Mouse (Mus musculus) CH12.LX (cell line): ENCODE measurements around the gene Wnt11. TPM values are rescaled to one million over a fixed set of nuclear protein-coding genes. Genes with fewer than 3 reads are reported as not detected.

Experiments
- DNase-seq: peaks from one replicate; pipeline ENCODE4 v3.0.0-alpha.2; 2013; ENCODE audit errors: extremely low read depth
- H3K27ac ChIP-seq: 2 replicates; pipeline ENCODE4 v1.5.1; 2012; ENCODE audit warnings: low read depth, mild to moderate bottlenecking, control low read depth, moderate library complexity; ENCODE audit not compliant: insufficient read depth
- H3K27me3 ChIP-seq: replicated peaks from 2 replicates; pipeline ENCODE3; 2012; ENCODE audit warnings: inconsistent platforms
- H3K36me3 ChIP-seq, 2 experiments: replicated peaks in 1 of 2; 2 replicates each; pipeline versions ENCODE3 to v1.6.1; 2012; ENCODE audit warnings: inconsistent platforms in 1 of 2, low read length in 1 of 2, mild to moderate bottlenecking in 1 of 2, mixed read lengths in 1 of 2, moderate library complexity in 1 of 2; ENCODE audit not compliant: control insufficient read depth in 1 of 2, insufficient read depth in 1 of 2
- H3K4me1 ChIP-seq, 2 experiments: 2 replicates each; pipeline ENCODE4 v1.6.1; 2012; ENCODE audit warnings: inconsistent platforms in 1 of 2, moderate library complexity in 1 of 2; ENCODE audit not compliant: insufficient read depth in 2 of 2, control insufficient read depth in 1 of 2
- H3K4me2 ChIP-seq: 2 replicates; pipeline ENCODE4 v1.6.1; 2012; ENCODE audit warnings: low read depth, mild to moderate bottlenecking, control low read depth; ENCODE audit not compliant: poor library complexity, insufficient read depth, severe bottlenecking
- H3K4me3 ChIP-seq, 3 experiments: fragments of 150-350 bp in 1 of 3; sonication (generic) in 1 of 3; replicated peaks in 1 of 3; 2 replicates each; pipeline versions ENCODE3 to v1.5.1; 2011 to 2012; ENCODE audit warnings: low read depth in 2 of 3, low read length in 2 of 3, mild to moderate bottlenecking in 2 of 3, moderate library complexity in 2 of 3, control low read depth in 1 of 3, improper control_type of control experiment in 1 of 3, inconsistent platforms in 1 of 3, mixed read lengths in 1 of 3; ENCODE audit not compliant: poor library complexity in 1 of 3
- H3K79me2 ChIP-seq: replicated peaks from 2 replicates; pipeline ENCODE4 v1.6.1; 2012; ENCODE audit warnings: mild to moderate bottlenecking, moderate library complexity; ENCODE audit not compliant: control insufficient read depth, poor library complexity, insufficient read depth, severe bottlenecking; ENCODE audit errors: extremely low read depth
- H3K9ac ChIP-seq: 2 replicates; pipeline ENCODE4 v1.6.1; 2012; ENCODE audit warnings: low read depth, mild to moderate bottlenecking, control low read depth, moderate library complexity; ENCODE audit not compliant: insufficient read depth
- H3K9me3 ChIP-seq: replicated peaks from 2 replicates; pipeline ENCODE3; 2012; ENCODE audit warnings: low read length, inconsistent platforms, mixed read lengths
- BHLHE40 ChIP-seq: IDR thresholded peaks from 2 replicates; pipeline ENCODE4 v1.6.1; 2011; ENCODE audit warnings: mild to moderate bottlenecking, low read depth, low read length, improper control_type of control experiment
- CTCF ChIP-seq, 2 experiments: IDR thresholded peaks in 1 of 2; conservative IDR thresholded peaks in 1 of 2; 2 replicates each; pipeline ENCODE4 v1.5.1; 2011 to 2012; ENCODE audit warnings: low read depth in 2 of 2, low read length in 2 of 2, improper control_type of control experiment in 1 of 2, inconsistent platforms in 1 of 2, mild to moderate bottlenecking in 1 of 2, moderate library complexity in 1 of 2
- ELF1 ChIP-seq: IDR thresholded peaks from 2 replicates; pipeline ENCODE4 v1.6.1; 2014; ENCODE audit warnings: low read depth, mild to moderate bottlenecking, inconsistent platforms, low read length, improper control_type of control experiment
- EP300 ChIP-seq: IDR thresholded peaks from 2 replicates; pipeline ENCODE4 v1.6.1; 2011; ENCODE audit warnings: low read length, improper control_type of control experiment
- IRF4 ChIP-seq: IDR thresholded peaks from 2 replicates; pipeline ENCODE4 v1.6.1; 2014; ENCODE audit warnings: low read depth, mild to moderate bottlenecking, inconsistent platforms, low read length, improper control_type of control experiment
- JUND ChIP-seq: conservative IDR thresholded peaks from 2 replicates; pipeline ENCODE4 v1.6.1; 2011; ENCODE audit warnings: low read depth, low read length, improper control_type of control experiment
- MAFK ChIP-seq: IDR thresholded peaks from 2 replicates; pipeline ENCODE4 v1.6.1; 2011; ENCODE audit warnings: low read length, improper control_type of control experiment; ENCODE audit not compliant: insufficient replicate concordance
- MAX ChIP-seq: IDR thresholded peaks from 2 replicates; pipeline ENCODE4 v1.6.1; 2011; ENCODE audit warnings: low read length, improper control_type of control experiment
- MEF2A ChIP-seq: IDR thresholded peaks from 2 replicates; pipeline ENCODE4 v1.6.1; 2014; ENCODE audit warnings: low read depth, mild to moderate bottlenecking, inconsistent platforms, low read length, improper control_type of control experiment, borderline replicate concordance
- NELFE ChIP-seq: IDR thresholded peaks from 2 replicates; pipeline ENCODE4 v1.6.1; 2011; ENCODE audit warnings: low read depth, low read length, improper control_type of control experiment
- PAX5 ChIP-seq: IDR thresholded peaks from 2 replicates; pipeline ENCODE4 v1.6.1; 2012; ENCODE audit warnings: low read length, inconsistent platforms, mixed read lengths
- POLR2A ChIP-seq: IDR thresholded peaks from 2 replicates; pipeline ENCODE4 v1.6.1; 2011; ENCODE audit warnings: low read depth, mild to moderate bottlenecking, improper control_type of control experiment, low read length
- RAD21 ChIP-seq: IDR thresholded peaks from 2 replicates; pipeline ENCODE4 v1.6.1; 2011; ENCODE audit warnings: low read depth, mild to moderate bottlenecking, low read length, improper control_type of control experiment, moderate library complexity
- RCOR1 ChIP-seq: conservative IDR thresholded peaks from 2 replicates; pipeline ENCODE4 v1.6.1; 2012; ENCODE audit warnings: low read depth, mild to moderate bottlenecking, inconsistent platforms, low read length, improper control_type of control experiment
- SIN3A ChIP-seq: IDR thresholded peaks from 2 replicates; pipeline ENCODE4 v1.6.1; 2012; ENCODE audit warnings: low read length, improper control_type of control experiment, inconsistent platforms
- SMC3 ChIP-seq: IDR thresholded peaks from 2 replicates; pipeline ENCODE4 v1.6.1; 2011; ENCODE audit warnings: low read depth, low read length, improper control_type of control experiment
- USF1 ChIP-seq: IDR thresholded peaks from 2 replicates; pipeline ENCODE4 v1.6.1; 2014; ENCODE audit warnings: low read depth, mild to moderate bottlenecking, inconsistent platforms, low read length, improper control_type of control experiment
- ZMIZ1 ChIP-seq: IDR thresholded peaks from 2 replicates; pipeline ENCODE4 v1.6.1; 2012; ENCODE audit warnings: low read depth, mild to moderate bottlenecking, inconsistent platforms, low read length, improper control_type of control experiment
- dilution Hi-C: fragments of 300-500 bp; cut with MboI; formaldehyde crosslinking; loops from 2 replicates; pipeline ENCODE4 v1.14.3; 2020; ENCODE audit warnings: low sequenced_read_pairs; ENCODE audit not compliant: extremely low pct_unique_long_range_greater_than_20kb, extremely low pct_ligation_motif_present
- in situ Hi-C: fragments of 300-500 bp; cut with MboI; formaldehyde crosslinking; loops from 3 replicates; pipeline ENCODE4 v1.14.3; 2019; ENCODE audit warnings: low sequenced_read_pairs, low pct_ligation_motif_present, low pct_unique_long_range_greater_than_20kb, mixed read lengths
- polyA plus RNA-seq: library from polyadenylated mRNA; unstranded; fragments of >175 nt; gene quantifications from 2 replicates; pipeline ENCODE4 v1.2.1, GENCODE M21; 2012; ENCODE audit warnings: low read depth; ENCODE audit not compliant: insufficient read length
- total RNA-seq, 2 experiments: library from RNA; depleted of rRNA; stranded (reverse); fragments of 300-350 nt in 1 of 2; fragments of >200 nt in 1 of 2; gene quantifications; 2 replicates each; pipeline ENCODE4 v1.2.3; 2012 to 2014

Wnt11 gene
- total and polyA plus RNA-seq, 3 experiments = 0.21 TPM; not detected in 2

DNA sequence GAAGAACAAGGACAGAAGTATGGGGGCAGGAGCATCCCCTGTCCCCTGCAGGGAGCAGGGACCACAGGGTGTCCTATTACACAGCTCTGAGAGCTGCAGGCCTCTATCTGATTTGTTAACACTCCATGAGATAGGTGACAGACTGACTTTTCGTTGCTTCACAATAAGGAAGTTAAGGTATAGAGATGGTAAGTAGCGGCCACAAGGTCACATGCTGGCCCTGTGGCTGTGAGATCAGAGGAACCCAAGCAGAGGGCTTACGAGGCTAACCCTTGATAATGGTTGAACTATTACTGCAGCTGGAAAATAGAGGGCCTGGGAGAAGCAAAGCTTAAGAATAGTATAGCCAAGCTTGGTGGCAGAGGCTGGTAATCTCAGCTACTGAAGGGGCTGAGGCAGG is 5.9 kb downstream of the Wnt11 start:
- in situ Hi-C loops (loop anchor here (10.0 kb wide), 1 partner anchor 224 kb away; no protein-coding TSS in a partner anchor), dilution Hi-C loops (no loop called here)
- no peak overlapping the region for H3K27ac ChIP-seq
- H3K9ac ChIP-seq = no peak overlapping the region
- H3K4me1 ChIP-seq = peaks cover 0 to 32% of the 10 kb centered on the region in 2 experiments; a peak in 2 of 4 replicates
- DNase-seq = no peak
- H3K9me3 ChIP-seq = peaks cover 2% of the 10 kb centered on the region
- no peaks in the 10 kb centered on the region for H3K79me2 ChIP-seq
- peaks cover 97% of the 10 kb centered on the region for H3K27me3 ChIP-seq
- no peaks in the 10 kb centered on the region for H3K36me3 ChIP-seq
- no peak overlapping the region for H3K4me3 ChIP-seq
- TF ChIP-seq RCOR1 (no peak), USF1 (no peak), ZMIZ1 (no peak), ELF1 (no peak), SIN3A (no peak), POLR2A (no peak), EP300 (no peak)
- no peak overlapping the region for H3K4me2 ChIP-seq

DNA sequence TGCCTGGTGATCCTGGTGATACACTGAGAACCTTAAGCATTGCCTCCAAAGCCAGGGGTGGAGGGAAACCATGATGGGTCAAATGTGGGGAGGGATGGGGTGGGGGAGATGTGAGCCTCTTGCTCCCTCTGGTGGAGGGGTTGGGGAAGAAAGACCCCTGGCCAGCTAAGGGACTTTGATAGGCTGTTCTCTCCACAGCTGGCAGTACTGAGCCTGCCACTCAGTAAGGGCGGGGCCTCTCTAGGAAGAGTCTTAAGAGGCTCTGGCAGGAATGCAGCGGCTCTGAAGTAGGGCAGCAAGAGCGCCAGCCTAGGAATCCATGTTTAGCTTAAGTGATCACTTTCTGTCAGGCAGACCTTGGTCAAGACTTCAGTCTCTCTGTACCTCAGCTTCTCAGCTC is 6.9 kb downstream of the Wnt11 start:
- H3K79me2 ChIP-seq = no peaks in the 10 kb centered on the region
- H3K9me3 ChIP-seq = no peaks in the 10 kb centered on the region
- H3K4me2 ChIP-seq = no peak overlapping the region
- peaks cover 0 to 31% of the 10 kb centered on the region in 2 experiments; a peak in 2 of 4 replicates for H3K4me1 ChIP-seq
- in situ Hi-C loops = loop anchor here (10.0 kb wide), 1 partner anchor 223 kb away; no protein-coding TSS in a partner anchor
- no peak for DNase-seq
- no peak overlapping the region for H3K27ac ChIP-seq
- H3K9ac ChIP-seq = no peak overlapping the region
- H3K4me3 ChIP-seq = no peak overlapping the region
- H3K27me3 ChIP-seq = peaks cover 95% of the 10 kb centered on the region
- H3K36me3 ChIP-seq = no peaks in the 10 kb centered on the region
- TF ChIP-seq MEF2A (no peak), CTCF (conservative IDR thresholded peaks at IDR 0.05 in 1 of 2, IDR thresholded peaks at IDR 0.05 in 1 of 2; ENCODE audit: low read depth in 2 of 2, low read length in 2 of 2) (peak in 1 of 2 experiments; percentile 24; a peak in 1 of 4 replicates), SMC3 (no peak; the same call in 1 of the 2 replicates), JUND (no peak), MAX (no peak), PAX5 (no peak), RAD21 (no peak; the same call in none of the 2 replicates), BHLHE40 (no peak), USF1 (no peak)
- dilution Hi-C loops = no loop called here

DNA sequence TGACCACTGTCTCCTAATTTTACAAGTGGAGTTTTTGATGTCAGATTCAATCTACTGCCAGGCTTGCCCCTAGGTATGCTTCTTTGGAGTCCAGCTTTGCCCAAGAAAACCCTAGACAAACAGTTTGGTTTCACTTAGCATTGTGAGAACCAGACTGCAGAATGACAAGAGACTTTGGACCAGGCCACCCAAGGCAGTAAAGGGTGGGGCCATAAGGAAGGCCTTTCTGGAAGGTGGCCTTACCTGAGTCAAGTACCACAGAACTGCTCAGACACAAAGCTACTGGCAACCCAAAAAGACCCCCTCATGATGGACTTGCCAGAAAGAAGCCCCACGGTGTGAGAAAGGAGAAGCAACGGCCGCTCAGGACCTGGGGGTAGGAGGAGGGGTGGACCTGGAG is 8.1 kb downstream of the Wnt11 start:
- TF ChIP-seq MAFK (no peak), NELFE (no peak), IRF4 (no peak)
- no peak for DNase-seq
- Histone ChIP-seq H3K27me3 (peaks cover 94% of the 10 kb centered on the region), H3K27ac (no peak overlapping the region), H3K9me3 (no peaks in the 10 kb centered on the region), H3K36me3 (no peaks in the 10 kb centered on the region), H3K9ac (no peak overlapping the region), H3K4me2 (no peak overlapping the region), H3K4me3 (no peak overlapping the region), H3K79me2 (no peaks in the 10 kb centered on the region), H3K4me1 (peaks cover 0 to 24% of the 10 kb centered on the region in 2 experiments; a peak in 2 of 4 replicates)
- dilution Hi-C loops (no loop called here), in situ Hi-C loops (loop anchor here (10.0 kb wide), 1 partner anchor 222 kb away; no protein-coding TSS in a partner anchor)
